ENCODE assay signal across 11 mouse cellular contexts in genomic region chrX:48286488-48286887, GRCm38 (mm10). TPM values are rescaled to one million over a fixed set of nuclear protein-coding genes. Genes with fewer than 3 reads are reported as not detected.
DNase-seq lines count a peak whose midpoint lies in the region; ATAC-seq and TF ChIP-seq lines count a peak whose summit lies in the region.
"Had no signal": no experiment of that assay in that cellular context is flagged by ENCODE, and none has a peak within 500 bp of the region (broad histone marks: within the 10 kb centered on the region; RNA-seq: fewer than 3 reads in every experiment).

No protein-coding gene starts in this region.

- H3K36me3 ChIP-seq in erythroblast, embryonic 14.5 days (ENCODE audit: control insufficient read depth): peaks cover 13% of the 10 kb centered on the region
- 0 out of 2 replicates have a peak, but pooled peaks cover 4% of the 10 kb centered on the region for H3K36me3 ChIP-seq in lung, embryonic 14.5 days (ENCODE audit: insufficient read depth)
- H3K36me3 ChIP-seq in liver, postnatal 0 days (replicated peaks; ENCODE audit: insufficient read depth, low read length): no peaks in the 10 kb centered on the region
- H3K36me3 ChIP-seq: hindbrain, embryonic 15.5 days; kidney, embryonic 15.5 days had no signal

- H3K27ac ChIP-seq in lung, embryonic 14.5 days (ENCODE audit: low read depth): no peak overlapping the region
- H3K27ac ChIP-seq in liver, postnatal 0 days (ENCODE audit: low read depth): peak overlapping the region; percentile 83

- 55% methylated on average over 6 of the region's 6 CpGs for WGBS in lung, embryonic 14.5 days
- 69% methylated on average over 6 of the region's 6 CpGs for WGBS in liver, postnatal 0 days (ENCODE audit: insufficient replicate concordance)

- no peak for DNase-seq in lung, embryonic 14.5 days
- DNase-seq in lung, postnatal 36 days: no peak
- peak; percentile 8 to 17 for DNase-seq in cerebellum, adult 18-20 months
- no peak for DNase-seq in liver, postnatal 0 days
- DNase-seq in kidney, postnatal 14 days: no peak
- DNase-seq: lung, postnatal 14 days had no signal

- H3K9me3 ChIP-seq in erythroblast, embryonic 14.5 days (ENCODE audit: control insufficient read depth, low read length): peaks cover 2% of the 10 kb centered on the region; the same call in 1 of the 2 replicates
- no peaks in the 10 kb centered on the region for H3K9me3 ChIP-seq in lung, embryonic 14.5 days (ENCODE audit: low read depth, low read length)
- H3K9me3 ChIP-seq in liver, postnatal 0 days (ENCODE audit: low read length): no peaks in the 10 kb centered on the region
- H3K9me3 ChIP-seq: hindbrain, embryonic 15.5 days; kidney, embryonic 15.5 days had no signal

- peak overlapping the region; percentile 60 for H3K4me3 ChIP-seq in erythroblast, embryonic 14.5 days (replicated peaks)
- no peak overlapping the region for H3K4me3 ChIP-seq in lung, embryonic 14.5 days (ENCODE audit: low read depth, low read length)
- H3K4me3 ChIP-seq in liver, postnatal 0 days (ENCODE audit: low read depth, low read length): no peak overlapping the region

- H3K9ac ChIP-seq in lung, embryonic 14.5 days: no peak overlapping the region
- no peak overlapping the region; the same call in 1 of the 2 replicates for H3K9ac ChIP-seq in liver, postnatal 0 days (replicated peaks)

- peaks cover 16% of the 10 kb centered on the region; the same call in 1 of the 2 replicates for H3K27me3 ChIP-seq in erythroblast, embryonic 14.5 days (ENCODE audit: control insufficient read depth)
- H3K27me3 ChIP-seq in lung, embryonic 14.5 days (ENCODE audit: insufficient read depth, low read length): no peaks in the 10 kb centered on the region
- H3K27me3 ChIP-seq in liver, postnatal 0 days (ENCODE audit: insufficient read depth, low read length): no peaks in the 10 kb centered on the region
- H3K27me3 ChIP-seq: hindbrain, embryonic 15.5 days had no signal

- H3K4me1 ChIP-seq in erythroblast, embryonic 14.5 days (ENCODE audit: control insufficient read depth): peaks cover 63% of the 10 kb centered on the region
- H3K4me1 ChIP-seq in lung, embryonic 14.5 days (ENCODE audit: insufficient read depth): no peaks in the 10 kb centered on the region
- H3K4me1 ChIP-seq in liver, postnatal 0 days (ENCODE audit: insufficient read depth): peaks cover 3% of the 10 kb centered on the region; the same call in 1 of the 2 replicates
- H3K4me1 ChIP-seq: hindbrain, embryonic 15.5 days; kidney, embryonic 15.5 days had no signal

- TF ChIP-seq EP300 in liver, postnatal 0 days (IDR thresholded peaks at IDR 0.05; ENCODE audit: low read depth): no peak

- no peak for TF ChIP-seq CTCF in lung, embryonic 14.5 days (IDR thresholded peaks at IDR 0.05; ENCODE audit: low read depth)
- no peak for TF ChIP-seq CTCF in liver, postnatal 0 days (IDR thresholded peaks at IDR 0.05; ENCODE audit: low read depth)

- no peak for ATAC-seq in erythroblast, adult 5-6 weeks (replicated peaks; ENCODE audit: low FRiP score, poor library complexity, severe bottlenecking)
- no peak for ATAC-seq in lung, embryonic 14.5 days (ENCODE audit: insufficient read depth)
- ATAC-seq in liver, postnatal 0 days: no peak
- no peak for ATAC-seq in inflammation-experienced regulatory T-cells, adult 6 months

- H3K4me2 ChIP-seq in lung, embryonic 14.5 days: peak overlapping the region; percentile 66; the same call in 1 of the 2 replicates
- peak overlapping the region; percentile 76 for H3K4me2 ChIP-seq in liver, postnatal 0 days (ENCODE audit: low read depth, low read length)

RNA-seq across cellular contexts. Expression of gene Utp14a, which starts 29.8 kb away (rescaled TPM):
- 0.34 and 0.51 TPM in 2 replicates for polyA plus RNA-seq in erythroblast, embryonic 14.5 days (2012)
- total RNA-seq in erythroblast, adult 5-6 weeks (2015; ENCODE audit: low replicate concordance): 7.9 and 9.0 TPM in 2 replicates
- 8.8 and 14.2 TPM in 2 replicates for total RNA-seq in erythroblast, adult 5-6 weeks (2017; ENCODE audit: low replicate concordance)
- 21.5 and 23.7 TPM in 2 replicates for polyA plus RNA-seq in lung, embryonic 14.5 days (2014; fragmentation: Nextera tagmentation; extraction: Ambion mirVana)
- polyA plus RNA-seq in liver, postnatal 0 days (2015; fragmentation: Nextera tagmentation; extraction: Ambion mirVana): 7.9 and 8.1 TPM in 2 replicates
- polyA plus RNA-seq in inflammation-experienced regulatory T-cells, adult 6 months (2017; shearing (Covaris generic)): 10 to 100 TPM; 24.0 to 33.2 (median 31.7) TPM

RNA-seq across cellular contexts. Expression of gene Bcorl1, which starts 54.7 kb away (rescaled TPM):
- polyA plus RNA-seq in erythroblast, embryonic 14.5 days (2012): 1.6 and 1.9 TPM in 2 replicates
- total RNA-seq in erythroblast, adult 5-6 weeks (2015; ENCODE audit: low replicate concordance): 4.6 and 8.6 TPM in 2 replicates
- total RNA-seq in erythroblast, adult 5-6 weeks (2017; ENCODE audit: low replicate concordance): 23.8 and 31.1 TPM in 2 replicates
- 6.2 and 7.3 TPM in 2 replicates for polyA plus RNA-seq in lung, embryonic 14.5 days (2014; fragmentation: Nextera tagmentation; extraction: Ambion mirVana)
- 1.5 TPM in 2 replicates for polyA plus RNA-seq in liver, postnatal 0 days (2015; fragmentation: Nextera tagmentation; extraction: Ambion mirVana)
- 1 to 10 TPM; 1.2 to 2.1 (median 1.5) TPM for polyA plus RNA-seq in inflammation-experienced regulatory T-cells, adult 6 months (2017; shearing (Covaris generic))

Comparison
In these comparisons a context has a peak if more than half of its experiments do, and no peak if none do; other contexts are left out.
1. DNase-seq: peak in cerebellum, adult 18-20 months (2 of 2); none in lung, embryonic 14.5 days (single experiment), lung, postnatal 36 days (single experiment), liver, postnatal 0 days (single experiment) and kidney, postnatal 14 days (single experiment).